Mouse (Mus musculus) MEL (cell line): ENCODE data around the gene Wdr45. TPM values are rescaled to one million over a fixed set of nuclear protein-coding genes. Genes with fewer than 3 reads are reported as not detected.

ENCODE experiments used
- DNase-seq: peaks from one replicate; pipeline ENCODE4 v3.0.0; 2011; ENCODE audit warnings: low read depth, low spot score
- H3K27ac ChIP-seq: 2 replicates; pipeline ENCODE4 v1.5.1; 2012; ENCODE audit warnings: low read depth, mild to moderate bottlenecking, control low read depth, low read length, moderate library complexity; ENCODE audit not compliant: control insufficient read depth
- H3K27me3 ChIP-seq, 2 experiments: fragments of 150-350 bp in 1 of 2; sonication (generic) in 1 of 2; 2 replicates each; pipeline ENCODE4 v1.6.1; 2012; ENCODE audit warnings: low read length in 2 of 2, mild to moderate bottlenecking in 2 of 2, improper control_type of control experiment in 1 of 2, moderate library complexity in 1 of 2; ENCODE audit not compliant: insufficient read depth in 2 of 2, control insufficient read depth in 1 of 2
- H3K36me3 ChIP-seq, 2 experiments: 2 replicates each; pipeline ENCODE4 v1.6.1; 2012 to 2014; ENCODE audit warnings: low read length in 2 of 2, improper control_type of control experiment in 1 of 2, inconsistent platforms in 1 of 2, mild to moderate bottlenecking in 1 of 2; ENCODE audit not compliant: insufficient read depth in 2 of 2, control insufficient read depth in 1 of 2
- H3K4me1 ChIP-seq, 2 experiments: fragments of 150-350 bp in 1 of 2; sonication (generic) in 1 of 2; 2 replicates each; pipeline ENCODE4 v1.6.1; 2012; ENCODE audit warnings: low read length in 2 of 2, improper control_type of control experiment in 1 of 2, mild to moderate bottlenecking in 1 of 2; ENCODE audit not compliant: insufficient read depth in 2 of 2, control insufficient read depth in 1 of 2
- H3K4me3 ChIP-seq, 2 experiments: fragments of 150-350 bp in 1 of 2; sonication (generic) in 1 of 2; 2 replicates each; pipeline ENCODE4 v1.5.1; 2012; ENCODE audit warnings: low read depth in 2 of 2, low read length in 2 of 2, mild to moderate bottlenecking in 2 of 2, moderate library complexity in 2 of 2, control low read depth in 1 of 2, improper control_type of control experiment in 1 of 2; ENCODE audit not compliant: control insufficient read depth in 1 of 2, insufficient read depth in 1 of 2
- H3K79me2 ChIP-seq: 2 replicates; pipeline ENCODE4 v1.6.1; 2012; ENCODE audit warnings: mild to moderate bottlenecking, low read length, moderate library complexity; ENCODE audit not compliant: control insufficient read depth, poor library complexity, insufficient read depth
- H3K9ac ChIP-seq: 2 replicates; pipeline ENCODE4 v1.6.1; 2012; ENCODE audit warnings: low read depth, mild to moderate bottlenecking, control low read depth, low read length, moderate library complexity; ENCODE audit not compliant: control insufficient read depth, poor library complexity, severe bottlenecking
- H3K9me3 ChIP-seq: fragments of 150-350 bp; sonication (generic); replicated peaks from 2 replicates; pipeline ENCODE4 v1.6.1; 2012; ENCODE audit warnings: mild to moderate bottlenecking, low read length, improper control_type of control experiment, moderate library complexity; ENCODE audit not compliant: insufficient read depth
- CTCF ChIP-seq, 3 experiments: IDR thresholded peaks in 2 of 3; conservative IDR thresholded peaks in 1 of 3; 2 replicates each; pipeline ENCODE4 v1.5.1; 2011 to 2012; ENCODE audit warnings: low read length in 3 of 3, low read depth in 2 of 3, mild to moderate bottlenecking in 2 of 3, improper control_type of control experiment in 1 of 3, inconsistent platforms in 1 of 3, mixed read lengths in 1 of 3, moderate library complexity in 1 of 3; ENCODE audit not compliant: control insufficient read depth in 1 of 3, insufficient read depth in 1 of 3, poor library complexity in 1 of 3, severe bottlenecking in 1 of 3
- E2F4 ChIP-seq: IDR thresholded peaks from 2 replicates; pipeline ENCODE4 v1.6.1; 2011; ENCODE audit warnings: low read depth, low read length, improper control_type of control experiment, borderline replicate concordance
- EP300 ChIP-seq, 2 experiments: IDR thresholded peaks; 2 replicates each; pipeline ENCODE4 v1.6.1; 2011; ENCODE audit warnings: improper control_type of control experiment in 2 of 2, low read length in 2 of 2, low read depth in 1 of 2, mild to moderate bottlenecking in 1 of 2
- JUND ChIP-seq: IDR thresholded peaks from 2 replicates; pipeline ENCODE4 v1.6.1; 2011; ENCODE audit warnings: low read depth, mild to moderate bottlenecking, improper control_type of control experiment, low read length
- MAFK ChIP-seq: IDR thresholded peaks from 2 replicates; pipeline ENCODE4 v1.6.1; 2011; ENCODE audit warnings: low read depth, mild to moderate bottlenecking, low read length, improper control_type of control experiment, borderline replicate concordance
- MAZ ChIP-seq: IDR thresholded peaks from 2 replicates; pipeline ENCODE4 v1.6.1; 2012; ENCODE audit warnings: low read depth, mild to moderate bottlenecking, inconsistent platforms, low read length, improper control_type of control experiment
- MXI1 ChIP-seq: IDR thresholded peaks from 2 replicates; pipeline ENCODE4 v1.6.1; 2011; ENCODE audit warnings: mild to moderate bottlenecking, low read depth, low read length, improper control_type of control experiment
- MYB ChIP-seq: IDR thresholded peaks from 2 replicates; pipeline ENCODE4 v1.6.1; 2011; ENCODE audit warnings: mild to moderate bottlenecking, low read depth, low read length, improper control_type of control experiment
- MYC ChIP-seq: IDR thresholded peaks from 2 replicates; pipeline ENCODE4 v1.6.1; 2011; ENCODE audit warnings: low read depth, mild to moderate bottlenecking, low read length, improper control_type of control experiment, moderate library complexity
- RAD21 ChIP-seq: IDR thresholded peaks from 2 replicates; pipeline ENCODE4 v1.6.1; 2011; ENCODE audit warnings: mild to moderate bottlenecking, low read depth, low read length, improper control_type of control experiment
- RCOR1 ChIP-seq: IDR thresholded peaks from 2 replicates; pipeline ENCODE4 v1.6.1; 2012; ENCODE audit warnings: low read depth, mild to moderate bottlenecking, inconsistent platforms, low read length, improper control_type of control experiment
- TAL1 ChIP-seq: IDR thresholded peaks from 2 replicates; pipeline ENCODE4 v1.6.1; 2012; ENCODE audit warnings: mild to moderate bottlenecking, inconsistent platforms, low read length, moderate library complexity, mixed read lengths
- TBP ChIP-seq: IDR thresholded peaks from 2 replicates; pipeline ENCODE4 v1.8.0; 2011; ENCODE audit warnings: low read depth, low read length, improper control_type of control experiment
- UBTF ChIP-seq: IDR thresholded peaks from 2 replicates; pipeline ENCODE4 v1.6.1; 2012; ENCODE audit warnings: low read depth, mild to moderate bottlenecking, inconsistent platforms, low read length, improper control_type of control experiment, moderate library complexity, borderline replicate concordance; ENCODE audit not compliant: insufficient read depth
- USF1 ChIP-seq: IDR thresholded peaks from 2 replicates; pipeline ENCODE4 v1.6.1; 2014; ENCODE audit warnings: low read depth, mild to moderate bottlenecking, inconsistent platforms, low read length, improper control_type of control experiment, moderate library complexity
- USF2 ChIP-seq, 2 experiments: IDR thresholded peaks; 2 replicates each; pipeline ENCODE4 v1.6.1; 2011 to 2012; ENCODE audit warnings: improper control_type of control experiment in 2 of 2, low read length in 2 of 2, borderline replicate concordance in 1 of 2, inconsistent platforms in 1 of 2, low read depth in 1 of 2, mild to moderate bottlenecking in 1 of 2; ENCODE audit not compliant: insufficient read depth in 1 of 2
- polyA plus RNA-seq, 2 experiments: library from polyadenylated mRNA; stranded (reverse) in 1 of 2; unstranded in 1 of 2; fragments of >175 nt in 1 of 2; fragments of >200 nt in 1 of 2; gene quantifications; 2 replicates each; pipeline versions ENCODE4 v1.2.1 to v1.2.4; 2012; ENCODE audit warnings: low replicate concordance in 2 of 2, low read depth in 1 of 2; ENCODE audit not compliant: insufficient read length in 2 of 2, insufficient read depth in 1 of 2, missing spikeins in 1 of 2
- total RNA-seq: library from RNA; depleted of rRNA; stranded (reverse); fragments of 300-350 nt; gene quantifications from 2 replicates; pipeline ENCODE4 v1.2.3, GENCODE M21; 2012

Wdr45 gene
- total and polyA plus RNA-seq, 3 experiments: 13.9 to 36.1 TPM; not detected in 1

DNA sequence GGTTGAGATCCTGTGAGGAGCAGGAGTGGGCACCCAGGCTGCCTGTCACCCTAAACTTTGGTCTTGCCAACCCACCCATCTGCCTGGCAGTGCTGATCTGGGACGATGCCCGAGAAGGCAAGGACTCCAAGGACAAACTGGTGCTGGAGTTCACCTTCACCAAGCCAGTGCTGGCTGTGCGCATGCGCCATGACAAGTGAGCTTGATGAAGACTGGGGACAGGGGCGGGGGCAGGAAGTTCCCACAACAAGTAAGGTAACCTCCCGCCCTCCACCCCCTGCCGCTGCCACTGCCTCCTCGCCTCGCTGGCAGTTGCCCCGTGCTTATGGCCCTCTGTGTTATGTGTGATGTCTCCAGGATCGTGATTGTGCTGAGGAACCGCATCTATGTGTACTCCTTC, 11.7 kb downstream of the Wdr45 start:
- no peak overlapping the region for H3K9ac ChIP-seq
- DNase-seq: no peak
- H3K79me2 ChIP-seq: peaks cover 6% of the 10 kb centered on the region
- H3K4me1 ChIP-seq: peaks cover 3 to 16% of the 10 kb centered on the region in 2 experiments; a peak in 3 of 4 replicates
- H3K9me3 ChIP-seq: no peaks in the 10 kb centered on the region
- no peak overlapping the region for H3K4me3 ChIP-seq
- no peak overlapping the region for H3K27ac ChIP-seq
- H3K27me3 ChIP-seq: no peaks in the 10 kb centered on the region
- TF ChIP-seq CTCF (IDR thresholded peaks at IDR 0.05 in 2 of 3, conservative IDR thresholded peaks at IDR 0.05 in 1 of 3; ENCODE audit: control insufficient read depth in 1 of 3, insufficient read depth in 1 of 3, low read depth in 2 of 3, low read length in 3 of 3, poor library complexity in 1 of 3, severe bottlenecking in 1 of 3) (no peak), MAFK (no peak), JUND (no peak), MXI1 (no peak)
- TF ChIP-seq, all 39 proteins: peak for 0
- no peaks in the 10 kb centered on the region for H3K36me3 ChIP-seq

DNA sequence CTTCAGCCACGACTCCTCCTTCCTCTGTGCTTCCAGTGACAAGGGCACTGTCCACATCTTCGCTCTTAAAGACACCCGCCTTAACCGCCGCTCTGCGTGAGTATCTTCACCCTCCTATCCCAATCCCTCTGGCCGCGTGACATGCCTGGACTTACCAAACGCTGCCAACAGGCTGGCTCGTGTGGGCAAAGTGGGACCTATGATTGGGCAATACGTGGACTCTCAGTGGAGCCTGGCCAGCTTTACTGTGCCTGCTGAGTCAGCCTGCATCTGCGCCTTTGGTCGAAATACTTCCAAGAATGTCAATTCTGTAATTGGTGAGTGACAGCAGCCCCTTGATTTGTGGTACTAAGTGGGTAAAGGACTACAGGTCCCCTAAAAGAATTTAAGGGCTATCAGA, 13.0 kb downstream of the Wdr45 start:
- Histone ChIP-seq H3K4me3 (no peak overlapping the region), H3K36me3 (no peaks in the 10 kb centered on the region), H3K79me2 (peaks cover 6% of the 10 kb centered on the region), H3K4me1 (peaks cover 3 to 16% of the 10 kb centered on the region in 2 experiments; a peak in 3 of 4 replicates), H3K9ac (no peak overlapping the region), H3K27ac (no peak overlapping the region), H3K9me3 (no peaks in the 10 kb centered on the region), H3K27me3 (no peaks in the 10 kb centered on the region)
- TF ChIP-seq MAFK: no peak
- no peak for TF ChIP-seq MYB
- no peak for TF ChIP-seq E2F4
- TF ChIP-seq CTCF (IDR thresholded peaks at IDR 0.05 in 2 of 3, conservative IDR thresholded peaks at IDR 0.05 in 1 of 3; ENCODE audit: control insufficient read depth in 1 of 3, insufficient read depth in 1 of 3, low read depth in 2 of 3, low read length in 3 of 3, poor library complexity in 1 of 3, severe bottlenecking in 1 of 3): no peak
- TF ChIP-seq RAD21: no peak
- no peak for TF ChIP-seq UBTF
- no peak for TF ChIP-seq EP300 (IDR thresholded peaks at IDR 0.05; ENCODE audit: low read depth in 1 of 2, low read length in 2 of 2)
- TF ChIP-seq RCOR1: no peak
- TF ChIP-seq TBP: no peak
- no peak for TF ChIP-seq USF1
- TF ChIP-seq MYC: no peak
- no peak for TF ChIP-seq TAL1
- TF ChIP-seq USF2 (IDR thresholded peaks at IDR 0.05; ENCODE audit: borderline replicate concordance in 1 of 2, insufficient read depth in 1 of 2, low read depth in 1 of 2, low read length in 2 of 2): no peak
- TF ChIP-seq MAZ: no peak
- DNase-seq: no peak
